7 mouse cellular contexts compared by ENCODE assay signal in the genomic region with DNA sequence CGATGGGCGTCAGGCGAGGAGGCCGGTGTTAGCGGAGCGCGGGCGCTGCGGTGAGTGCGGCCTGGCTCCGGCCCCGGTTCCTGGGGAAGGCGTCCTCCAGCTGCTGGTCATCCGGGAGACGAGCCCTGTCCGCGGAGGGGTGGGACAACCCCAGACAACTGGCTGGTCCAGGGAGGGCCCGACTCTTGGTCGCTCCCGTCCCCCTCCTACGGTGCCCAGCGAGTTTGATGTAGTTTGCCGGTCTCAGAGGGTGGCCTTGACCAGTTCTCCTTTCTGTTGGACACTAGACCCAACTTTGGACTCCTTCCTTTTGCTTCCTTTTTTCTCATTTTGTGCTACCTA. TPM values are rescaled to one million over a fixed set of nuclear protein-coding genes. Genes with fewer than 3 reads are reported as not detected.
DNase-seq lines count a peak whose midpoint lies in the region; ATAC-seq and TF ChIP-seq lines count a peak whose summit lies in the region.

No protein-coding gene starts in this region.

- no peaks in the 10 kb centered on the region for H3K36me3 ChIP-seq in lung, postnatal 0 days (ENCODE audit: insufficient read depth, low read length)
- no peaks in the 10 kb centered on the region; the same call in 1 of the 2 replicates for H3K36me3 ChIP-seq in forebrain, embryonic 12.5 days (replicated peaks)
- H3K36me3 ChIP-seq in liver, embryonic 11.5 days (ENCODE audit: control insufficient read depth, insufficient read depth, low read length) = no peaks in the 10 kb centered on the region
- no peaks in the 10 kb centered on the region for H3K36me3 ChIP-seq in stomach, embryonic 16.5 days (ENCODE audit: control insufficient read depth, insufficient read depth, low read length)

- H3K4me2 ChIP-seq in lung, postnatal 0 days (replicated peaks; ENCODE audit: low read depth, low read length) = peak overlapping the region; percentile 59
- peak overlapping the region; percentile 64 for H3K4me2 ChIP-seq in forebrain, embryonic 12.5 days
- H3K4me2 ChIP-seq in liver, embryonic 11.5 days = peak overlapping the region; percentile 73
- H3K4me2 ChIP-seq in stomach, embryonic 16.5 days (ENCODE audit: low read depth, low read length) = peak overlapping the region; percentile 68

- WGBS in lung, postnatal 0 days = 0% methylated on average over 16 of the region's 23 CpGs
- 0% methylated on average over 23 of the region's 23 CpGs for WGBS in forebrain, embryonic 12.5 days
- under 1% methylated on average over 23 of the region's 23 CpGs for WGBS in liver, embryonic 11.5 days
- under 1% methylated on average over 23 of the region's 23 CpGs for WGBS in stomach, embryonic 16.5 days

- no peaks in the 10 kb centered on the region for H3K4me1 ChIP-seq in lung, postnatal 0 days (ENCODE audit: insufficient read depth, low read depth, low read length)
- peaks cover 12% of the 10 kb centered on the region for H3K4me1 ChIP-seq in forebrain, embryonic 12.5 days
- H3K4me1 ChIP-seq in liver, embryonic 11.5 days (replicated peaks; ENCODE audit: control insufficient read depth, insufficient read depth, low read length) = peaks cover 7% of the 10 kb centered on the region
- H3K4me1 ChIP-seq in stomach, embryonic 16.5 days (ENCODE audit: control insufficient read depth, insufficient read depth, low read length) = peaks cover 6% of the 10 kb centered on the region; the same call in 1 of the 2 replicates

- TF ChIP-seq CTCF in lung, postnatal 0 days (IDR thresholded peaks at IDR 0.05) = no peak

- no peaks in the 10 kb centered on the region for H3K9me3 ChIP-seq in lung, postnatal 0 days (ENCODE audit: low read length)
- H3K9me3 ChIP-seq in forebrain, embryonic 12.5 days = no peaks in the 10 kb centered on the region
- H3K9me3 ChIP-seq in liver, embryonic 11.5 days (ENCODE audit: control insufficient read depth, low read length) = no peaks in the 10 kb centered on the region
- H3K9me3 ChIP-seq in stomach, embryonic 16.5 days (replicated peaks; ENCODE audit: control insufficient read depth, low read length) = no peaks in the 10 kb centered on the region

- H3K27ac ChIP-seq in lung, postnatal 0 days (ENCODE audit: low read length) = peak overlapping the region; percentile 84
- H3K27ac ChIP-seq in forebrain, embryonic 12.5 days = peak overlapping the region; percentile 74; the same call in 1 of the 2 replicates
- H3K27ac ChIP-seq in liver, embryonic 11.5 days (ENCODE audit: low read depth, low read length) = peak overlapping the region; percentile 67
- peak overlapping the region; percentile 81 for H3K27ac ChIP-seq in stomach, embryonic 16.5 days (ENCODE audit: low read length)

- no peak for TF ChIP-seq EP300 in lung, postnatal 0 days (IDR thresholded peaks at IDR 0.05)

- H3K9ac ChIP-seq in lung, postnatal 0 days (replicated peaks; ENCODE audit: low read depth) = peak overlapping the region; percentile 82
- H3K9ac ChIP-seq in forebrain, embryonic 12.5 days = peak overlapping the region; percentile 90
- H3K9ac ChIP-seq in liver, embryonic 11.5 days (ENCODE audit: low read depth, low read length) = peak overlapping the region; percentile 75
- peak overlapping the region; percentile 89 for H3K9ac ChIP-seq in stomach, embryonic 16.5 days (ENCODE audit: low read length)

- peak; percentile 78 for ATAC-seq in lung, postnatal 0 days
- ATAC-seq in forebrain, embryonic 12.5 days (ENCODE audit: low FRiP score) = no peak; the same call in 1 of the 2 replicates
- ATAC-seq in liver, embryonic 11.5 days (replicated peaks; ENCODE audit: low FRiP score) = peak; percentile 82
- ATAC-seq in stomach, embryonic 16.5 days (ENCODE audit: insufficient read depth, low FRiP score) = peak; percentile 83

- no peak for DNase-seq in lung, postnatal 0 days (ENCODE audit: low spot score)
- DNase-seq in lung, postnatal 14 days = no peak
- DNase-seq in liver, embryonic 11.5 days (ENCODE audit: low spot score) = no peak
- no peak for DNase-seq in B cell, adult 2 months
- DNase-seq in embryo, embryonic 10.5 days (ENCODE audit: low spot score) = no peak

- no peaks in the 10 kb centered on the region for H3K27me3 ChIP-seq in lung, postnatal 0 days (replicated peaks; ENCODE audit: insufficient read depth, low read length)
- peaks cover 22% of the 10 kb centered on the region for H3K27me3 ChIP-seq in forebrain, embryonic 12.5 days
- peaks cover 2% of the 10 kb centered on the region; the same call in 1 of the 2 replicates for H3K27me3 ChIP-seq in liver, embryonic 11.5 days (replicated peaks; ENCODE audit: control insufficient read depth, insufficient read depth, low read length)
- H3K27me3 ChIP-seq in stomach, embryonic 16.5 days (ENCODE audit: control insufficient read depth, insufficient read depth, low read length) = peaks cover 3% of the 10 kb centered on the region; the same call in 1 of the 2 replicates

- peak overlapping the region; percentile 92 for H3K4me3 ChIP-seq in lung, postnatal 0 days (ENCODE audit: low read depth, low read length)
- peak overlapping the region; percentile 83 for H3K4me3 ChIP-seq in forebrain, embryonic 12.5 days (replicated peaks)
- H3K4me3 ChIP-seq in liver, embryonic 11.5 days (ENCODE audit: low read depth, low read length) = peak overlapping the region; percentile 93
- peak overlapping the region; percentile 83 for H3K4me3 ChIP-seq in stomach, embryonic 16.5 days (replicated peaks; ENCODE audit: low read length)

RNA-seq across cellular contexts. Expression of gene Usp8, which starts 0.3 kb away (rescaled TPM):
- 36.9 and 45.6 TPM in 2 replicates for polyA plus RNA-seq in lung, postnatal 0 days (2015; fragmentation: Nextera tagmentation; extraction: Ambion mirVana)
- 39.7 and 41.6 TPM in 2 replicates for polyA plus RNA-seq in forebrain, embryonic 12.5 days (2016; fragmentation: Nextera tagmentation; extraction: Ambion mirVana)
- 38.3 and 42.4 TPM in 2 replicates for polyA plus RNA-seq in liver, embryonic 11.5 days (2014; fragmentation: Nextera tagmentation; extraction: Ambion mirVana)
- 44.0 and 47.9 TPM in 2 replicates for polyA plus RNA-seq in stomach, embryonic 16.5 days (2015; fragmentation: Nextera tagmentation; extraction: Ambion mirVana)

RNA-seq across cellular contexts. Expression of gene Gabpb1, which starts 31.3 kb away (rescaled TPM):
- 24.5 and 33.0 TPM in 2 replicates for polyA plus RNA-seq in lung, postnatal 0 days (2015; fragmentation: Nextera tagmentation; extraction: Ambion mirVana)
- polyA plus RNA-seq in forebrain, embryonic 12.5 days (2016; fragmentation: Nextera tagmentation; extraction: Ambion mirVana) = 75.5 and 85.3 TPM in 2 replicates
- 41.0 and 46.4 TPM in 2 replicates for polyA plus RNA-seq in liver, embryonic 11.5 days (2014; fragmentation: Nextera tagmentation; extraction: Ambion mirVana)
- 36.5 and 39.8 TPM in 2 replicates for polyA plus RNA-seq in stomach, embryonic 16.5 days (2015; fragmentation: Nextera tagmentation; extraction: Ambion mirVana)
